Mouse (Mus musculus): ENCODE measurements at regions not wholly inside any gene's neighbourhood (a gene's known extent, or its start where the extent isn't known, plus 50 kb on each side); places are given as distances from the start of the nearest gene placed in this dataset.

DNA sequence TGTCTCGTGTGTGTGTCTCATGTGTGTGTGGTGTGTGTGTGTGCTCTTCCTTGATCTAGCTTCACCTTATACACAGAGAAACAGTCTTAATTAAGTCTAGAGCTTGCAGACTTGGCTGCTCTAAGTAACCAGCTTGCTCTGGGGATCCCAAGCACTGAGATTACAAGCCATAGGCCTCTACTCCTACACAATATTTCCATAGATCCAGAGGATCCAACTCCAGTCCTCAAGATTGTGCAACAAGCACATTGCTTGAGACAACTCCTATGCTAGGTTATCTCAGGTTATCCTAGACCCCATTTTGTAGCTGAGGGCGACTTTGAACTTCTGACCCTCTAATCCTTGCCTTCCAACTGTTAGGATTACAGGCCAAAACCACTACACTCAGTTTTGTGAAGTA is 67.1 kb downstream of the Arrdc3 start:
- no peak for TF ChIP-seq TAL1 (IDR thresholded peaks at IDR 0.05; ENCODE audit: low read length)
- TF ChIP-seq GATA1 (IDR thresholded peaks at IDR 0.05; ENCODE audit: low read length): no peak
